Mouse (Mus musculus) limb, embryonic 10.5 days (tissue): ENCODE measurements around the gene Gpc6. TPM values are rescaled to one million over a fixed set of nuclear protein-coding genes. Genes with fewer than 3 reads are reported as not detected.

Experiments used
- DNase-seq: peaks from one replicate; pipeline ENCODE4 v3.0.0-alpha.2; 2017; ENCODE audit warnings: low spot score
- H3K27ac ChIP-seq: fragments of 300-500 bp; sonication (generic); 2 replicates; pipeline ENCODE4 v1.5.1; 2016; ENCODE audit warnings: mild to moderate bottlenecking
- H3K27me3 ChIP-seq: fragments of 300-500 bp; sonication (generic); 2 replicates; pipeline ENCODE4 v1.6.1; 2016; ENCODE audit warnings: low read depth, mild to moderate bottlenecking; ENCODE audit not compliant: poor library complexity, severe bottlenecking
- H3K36me3 ChIP-seq: fragments of 300-500 bp; sonication (generic); 2 replicates; pipeline ENCODE4 v1.6.1; 2016; ENCODE audit warnings: mild to moderate bottlenecking, moderate library complexity
- H3K4me1 ChIP-seq: fragments of 300-500 bp; sonication (generic); 2 replicates; pipeline ENCODE4 v1.6.1; 2016
- H3K4me3 ChIP-seq: fragments of 300-500 bp; sonication (generic); 2 replicates; pipeline ENCODE4 v1.5.1; 2016; ENCODE audit warnings: mild to moderate bottlenecking, moderate library complexity
- H3K9me3 ChIP-seq: fragments of 300-500 bp; sonication (generic); replicated peaks from 2 replicates; pipeline ENCODE4 v1.6.1; 2016; ENCODE audit warnings: mild to moderate bottlenecking
- WGBS: fragments of 180-500 bp; shearing (Covaris S2); methylation state at CpG from one replicate; pipeline ENCODE4 v1.1.7; 2016; 5-methylcytosine and 5-hydroxymethylcytosine counted together
- polyA plus RNA-seq: library from polyadenylated mRNA; unstranded; fragments of >200 nt; fragmentation: Nextera tagmentation; extraction: Ambion mirVana; gene quantifications from 2 replicates; pipeline ENCODE4 v1.2.1, GENCODE M21; 2016

Gpc6 gene
- polyA plus RNA-seq, 1 experiment from 2014 or later, result 51.9 TPM

GRCm38 (mm10) chr14:117041017-117041416, 115.9 kb downstream of the Gpc6 start:
- DNase-seq, result no peak
- Histone ChIP-seq H3K27me3 (no peaks in the 10 kb centered on the region), H3K27ac (no peak overlapping the region), H3K9me3 (no peaks in the 10 kb centered on the region), H3K4me3 (no peak overlapping the region), H3K4me1 (no peaks in the 10 kb centered on the region), H3K36me3 (no peaks in the 10 kb centered on the region)
- WGBS, result 87% methylated on average over 5 of the region's 5 CpGs

- no peak overlapping the region for H3K27ac ChIP-seq
- no peak overlapping the region for H3K4me3 ChIP-seq
- H3K36me3 ChIP-seq, result no peaks in the 10 kb centered on the region
- no peaks in the 10 kb centered on the region for H3K9me3 ChIP-seq
- peaks cover 20% of the 10 kb centered on the region for H3K4me1 ChIP-seq
- 31% methylated on average over 2 of the region's 2 CpGs for WGBS
- DNase-seq, result no peak
- no peaks in the 10 kb centered on the region for H3K27me3 ChIP-seq
Measured at GRCm38 (mm10) chr14:117048951-117049350, 123.8 kb downstream of the Gpc6 start.

- no peaks in the 10 kb centered on the region for H3K27me3 ChIP-seq
- no peak for DNase-seq
- H3K27ac ChIP-seq, result no peak overlapping the region
- H3K4me3 ChIP-seq, result no peak overlapping the region
- no peaks in the 10 kb centered on the region for H3K9me3 ChIP-seq
- H3K4me1 ChIP-seq, result peaks cover 20% of the 10 kb centered on the region
- H3K36me3 ChIP-seq, result no peaks in the 10 kb centered on the region
- WGBS, result 96% methylated on average over 8 of the region's 8 CpGs
Measured at GRCm38 (mm10) chr14:117050877-117051276, 125.8 kb downstream of the Gpc6 start.

GRCm38 (mm10) chr14:117053361-117053760, 128.2 kb downstream of the Gpc6 start:
- no peak for DNase-seq
- Histone ChIP-seq H3K27ac (no peak overlapping the region), H3K4me3 (no peak overlapping the region), H3K27me3 (no peaks in the 10 kb centered on the region), H3K4me1 (peaks cover 14% of the 10 kb centered on the region), H3K36me3 (no peaks in the 10 kb centered on the region), H3K9me3 (no peaks in the 10 kb centered on the region)
- WGBS, result 91% methylated on average over 6 of the region's 6 CpGs

GRCm38 (mm10) chr14:117055134-117055533, 130.0 kb downstream of the Gpc6 start:
- 75% methylated on average over 2 of the region's 2 CpGs for WGBS
- Histone ChIP-seq H3K4me1 (no peaks in the 10 kb centered on the region), H3K27me3 (no peaks in the 10 kb centered on the region)

GRCm38 (mm10) chr14:117061078-117061477, 136.0 kb downstream of the Gpc6 start:
- DNase-seq, result no peak
- H3K4me1 ChIP-seq, result no peaks in the 10 kb centered on the region
- no peaks in the 10 kb centered on the region for H3K9me3 ChIP-seq
- WGBS, result 75% methylated on average over 2 of the region's 2 CpGs
- no peak overlapping the region for H3K4me3 ChIP-seq
- no peaks in the 10 kb centered on the region for H3K27me3 ChIP-seq
- H3K36me3 ChIP-seq, result no peaks in the 10 kb centered on the region
- H3K27ac ChIP-seq, result no peak overlapping the region

More at GRCm38 (mm10) chr14:117055134-117055533, 130.0 kb downstream of the Gpc6 start:
- no peak for DNase-seq
- H3K4me3 ChIP-seq, result no peak overlapping the region
- H3K9me3 ChIP-seq, result no peaks in the 10 kb centered on the region
- H3K36me3 ChIP-seq, result no peaks in the 10 kb centered on the region
- H3K27ac ChIP-seq, result no peak overlapping the region

GRCm38 (mm10) chr14:117061527-117061926, 136.4 kb downstream of the Gpc6 start:
- no peaks in the 10 kb centered on the region for H3K9me3 ChIP-seq
- no peak overlapping the region for H3K27ac ChIP-seq
- H3K4me3 ChIP-seq, result no peak overlapping the region
- H3K4me1 ChIP-seq, result no peaks in the 10 kb centered on the region
- no peaks in the 10 kb centered on the region for H3K27me3 ChIP-seq
- no peaks in the 10 kb centered on the region for H3K36me3 ChIP-seq
- no peak for DNase-seq
- WGBS, result 92% methylated on average over 2 of the region's 2 CpGs

GRCm38 (mm10) chr14:117068179-117068578, 143.1 kb downstream of the Gpc6 start:
- Histone ChIP-seq H3K4me3 (no peak overlapping the region), H3K9me3 (no peaks in the 10 kb centered on the region), H3K36me3 (peaks cover 7% of the 10 kb centered on the region; the same call in 1 of the 2 replicates), H3K27me3 (no peaks in the 10 kb centered on the region), H3K4me1 (no peaks in the 10 kb centered on the region), H3K27ac (no peak overlapping the region)
- WGBS, result 90% methylated on average over 5 of the region's 5 CpGs
- DNase-seq, result no peak

GRCm38 (mm10) chr14:117070470-117071085, 145.5 kb downstream of the Gpc6 start:
- Histone ChIP-seq H3K27ac (no peak overlapping the region), H3K9me3 (no peaks in the 10 kb centered on the region), H3K27me3 (no peaks in the 10 kb centered on the region), H3K36me3 (peaks cover 11% of the 10 kb centered on the region; the same call in 1 of the 2 replicates), H3K4me1 (no peaks in the 10 kb centered on the region), H3K4me3 (no peak overlapping the region)
- 90% methylated on average over 4 of the region's 4 CpGs for WGBS
- no peak for DNase-seq

GRCm38 (mm10) chr14:117093586-117093985, 168.5 kb downstream of the Gpc6 start:
- H3K9me3 ChIP-seq, result no peaks in the 10 kb centered on the region
- no peaks in the 10 kb centered on the region for H3K27me3 ChIP-seq
- WGBS, result 90% methylated on average over 4 of the region's 4 CpGs
- H3K36me3 ChIP-seq, result peaks cover 14% of the 10 kb centered on the region
- no peak overlapping the region for H3K4me3 ChIP-seq
- no peak overlapping the region for H3K27ac ChIP-seq
- DNase-seq, result no peak
- H3K4me1 ChIP-seq, result no peaks in the 10 kb centered on the region

GRCm38 (mm10) chr14:117106900-117107299, 181.8 kb downstream of the Gpc6 start:
- no peak for DNase-seq
- Histone ChIP-seq H3K27me3 (no peaks in the 10 kb centered on the region), H3K27ac (no peak overlapping the region), H3K4me3 (no peak overlapping the region), H3K4me1 (0 out of 2 replicates have a peak, but pooled peaks cover 3% of the 10 kb centered on the region), H3K9me3 (no peaks in the 10 kb centered on the region), H3K36me3 (no peaks in the 10 kb centered on the region)
- WGBS, result 88% methylated on average over 4 of the region's 4 CpGs

GRCm38 (mm10) chr14:117113153-117113552, 188.0 kb downstream of the Gpc6 start:
- DNase-seq, result no peak
- Histone ChIP-seq H3K27ac (no peak overlapping the region), H3K4me3 (no peak overlapping the region), H3K4me1 (0 out of 2 replicates have a peak, but pooled peaks cover 3% of the 10 kb centered on the region), H3K9me3 (no peaks in the 10 kb centered on the region), H3K27me3 (no peaks in the 10 kb centered on the region), H3K36me3 (0 out of 2 replicates have a peak, but pooled peaks cover 2% of the 10 kb centered on the region)
- WGBS, result 91% methylated on average over 3 of the region's 3 CpGs

GRCm38 (mm10) chr14:117122036-117122435, 196.9 kb downstream of the Gpc6 start:
- Histone ChIP-seq H3K27me3 (no peaks in the 10 kb centered on the region), H3K36me3 (no peaks in the 10 kb centered on the region), H3K9me3 (no peaks in the 10 kb centered on the region), H3K27ac (no peak overlapping the region), H3K4me1 (peaks cover 4% of the 10 kb centered on the region), H3K4me3 (no peak overlapping the region)
- WGBS, result 88% methylated on average over 1 of the region's 1 CpGs
- no peak for DNase-seq

GRCm38 (mm10) chr14:117130334-117130733, 205.2 kb downstream of the Gpc6 start:
- Histone ChIP-seq H3K4me3 (no peak overlapping the region), H3K4me1 (no peaks in the 10 kb centered on the region), H3K27ac (no peak overlapping the region), H3K9me3 (no peaks in the 10 kb centered on the region), H3K27me3 (no peaks in the 10 kb centered on the region), H3K36me3 (peaks cover 7% of the 10 kb centered on the region)
- DNase-seq, result no peak
- 86% methylated on average over 1 of the region's 1 CpGs for WGBS
